Mouse (Mus musculus) lung, postnatal 4 days (tissue): ENCODE results near the gene Tnfrsf13b.

Experiments used
- DNase-seq, 2 experiments: peaks; one replicate each; pipeline ENCODE4 v3.0.0; 2021

The Tnfrsf13b gene

GRCm38 (mm10) chr11:61126606-61127355, at the start of gene Tnfrsf13b:
TSS of gene Tnfrsf13b (plus strand) at chr11:61126755.
- DNase-seq = no peak

- DNase-seq = peak in 1 of 2 experiments; percentile 7
Measured at GRCm38 (mm10) chr11:61081624-61082023, 44.9 kb upstream of the Tnfrsf13b start.

- DNase-seq = peak in 1 of 2 experiments; percentile 5
Measured at GRCm38 (mm10) chr11:61090195-61090594, 36.4 kb upstream of the Tnfrsf13b start.

GRCm38 (mm10) chr11:61091192-61091591, 35.4 kb upstream of the Tnfrsf13b start:
- DNase-seq = peak in 1 of 2 experiments; percentile 13

- peak; percentile 56 to 76 for DNase-seq
Measured at GRCm38 (mm10) chr11:61091642-61092262, 34.8 kb upstream of the Tnfrsf13b start.

GRCm38 (mm10) chr11:61098046-61098445, 28.5 kb upstream of the Tnfrsf13b start:
- DNase-seq = peak in 1 of 2 experiments; percentile 0

- no peak for DNase-seq
Measured at GRCm38 (mm10) chr11:61102397-61103339, 23.9 kb upstream of the Tnfrsf13b start.

GRCm38 (mm10) chr11:61104241-61104901, 22.2 kb upstream of the Tnfrsf13b start:
- peak; percentile 82 to 90 for DNase-seq

- DNase-seq = peak in 1 of 2 experiments; percentile 15
Measured at GRCm38 (mm10) chr11:61108911-61109361, 17.6 kb upstream of the Tnfrsf13b start.

GRCm38 (mm10) chr11:61109707-61110106, 16.8 kb upstream of the Tnfrsf13b start:
- no peak for DNase-seq

- DNase-seq = no peak
Measured at GRCm38 (mm10) chr11:61110113-61110512, 16.4 kb upstream of the Tnfrsf13b start.

GRCm38 (mm10) chr11:61110928-61111327, 15.6 kb upstream of the Tnfrsf13b start:
- no peak for DNase-seq

- no peak for DNase-seq
Measured at GRCm38 (mm10) chr11:61111472-61111871, 15.1 kb upstream of the Tnfrsf13b start.

GRCm38 (mm10) chr11:61112323-61112995, 14.1 kb upstream of the Tnfrsf13b start:
- DNase-seq = no peak

- DNase-seq = peak; percentile 40 to 44
Measured at GRCm38 (mm10) chr11:61116226-61116625, 10.3 kb upstream of the Tnfrsf13b start.

- DNase-seq = no peak
Measured at GRCm38 (mm10) chr11:61119996-61120583, 6.5 kb upstream of the Tnfrsf13b start.

GRCm38 (mm10) chr11:61122283-61122768, 4.2 kb upstream of the Tnfrsf13b start:
- DNase-seq = no peak

- DNase-seq = no peak
Measured at GRCm38 (mm10) chr11:61122769-61123288, 3.7 kb upstream of the Tnfrsf13b start.

GRCm38 (mm10) chr11:61123886-61124285, 2.7 kb upstream of the Tnfrsf13b start:
- DNase-seq = no peak

GRCm38 (mm10) chr11:61125970-61126369, 585 bp upstream of the Tnfrsf13b start:
- no peak for DNase-seq
